Mouse (Mus musculus) B cell, adult 67 days (primary cell): ENCODE data around the gene Cby1. TPM values are rescaled to one million over a fixed set of nuclear protein-coding genes. Genes with fewer than 3 reads are reported as not detected.

ENCODE experiments used
- total RNA-seq, 2 experiments: library from RNA; stranded (reverse); gene quantifications; 4 replicates each; pipeline ENCODE4 v1.2.4; 2023

The Cby1 gene
- 1 to 10 TPM; 6.8 to 8.3 TPM for total RNA-seq

DNA sequence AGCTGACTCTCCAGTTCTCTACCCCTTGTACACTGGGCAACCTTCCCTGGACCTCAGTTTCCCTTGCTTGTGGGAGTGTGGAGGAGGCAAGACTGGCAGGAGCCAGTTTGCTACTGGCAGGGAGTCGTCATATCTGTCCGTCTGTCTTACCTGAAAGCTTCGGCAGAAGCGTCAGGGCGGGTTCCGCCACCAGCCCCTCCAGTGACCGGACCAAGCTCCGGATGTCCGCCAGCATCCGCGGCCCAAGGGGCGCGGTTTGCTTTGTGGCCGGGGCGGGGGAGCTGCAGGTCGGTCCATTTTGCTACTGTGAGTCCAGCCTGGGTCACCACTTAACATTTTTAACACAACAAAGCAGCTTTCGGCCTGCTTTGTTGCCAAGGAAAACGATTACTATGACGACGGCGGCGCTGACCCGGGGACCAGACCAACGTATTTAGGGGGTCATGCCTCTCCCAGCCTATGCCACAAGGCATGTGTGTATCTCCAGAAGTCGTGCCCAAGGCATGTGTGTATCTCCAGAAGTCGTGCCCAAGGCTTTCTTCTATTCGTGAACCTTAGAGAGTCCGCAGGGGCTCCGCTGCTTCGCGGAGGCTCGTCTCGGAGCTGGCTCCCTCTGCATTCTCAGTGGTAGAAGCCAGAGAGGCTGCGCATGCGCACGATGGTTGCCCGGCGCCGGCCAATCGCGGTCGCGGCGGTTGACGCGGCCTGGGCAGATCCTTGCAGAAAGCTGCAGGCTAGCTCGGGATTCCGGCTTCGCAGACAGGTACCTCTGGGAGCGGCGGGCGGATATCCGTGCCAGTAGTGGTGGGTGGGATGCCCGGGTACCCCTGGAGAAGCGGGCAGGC is at the start of gene Cby1, which contains the start of gene Fam227a:
TSS of gene Cby1 (plus strand) at position 669 of the 845 bp plus-strand sequence.
TSS of gene Fam227a (minus strand) at position 426 of the 845 bp plus-strand sequence.

DNA sequence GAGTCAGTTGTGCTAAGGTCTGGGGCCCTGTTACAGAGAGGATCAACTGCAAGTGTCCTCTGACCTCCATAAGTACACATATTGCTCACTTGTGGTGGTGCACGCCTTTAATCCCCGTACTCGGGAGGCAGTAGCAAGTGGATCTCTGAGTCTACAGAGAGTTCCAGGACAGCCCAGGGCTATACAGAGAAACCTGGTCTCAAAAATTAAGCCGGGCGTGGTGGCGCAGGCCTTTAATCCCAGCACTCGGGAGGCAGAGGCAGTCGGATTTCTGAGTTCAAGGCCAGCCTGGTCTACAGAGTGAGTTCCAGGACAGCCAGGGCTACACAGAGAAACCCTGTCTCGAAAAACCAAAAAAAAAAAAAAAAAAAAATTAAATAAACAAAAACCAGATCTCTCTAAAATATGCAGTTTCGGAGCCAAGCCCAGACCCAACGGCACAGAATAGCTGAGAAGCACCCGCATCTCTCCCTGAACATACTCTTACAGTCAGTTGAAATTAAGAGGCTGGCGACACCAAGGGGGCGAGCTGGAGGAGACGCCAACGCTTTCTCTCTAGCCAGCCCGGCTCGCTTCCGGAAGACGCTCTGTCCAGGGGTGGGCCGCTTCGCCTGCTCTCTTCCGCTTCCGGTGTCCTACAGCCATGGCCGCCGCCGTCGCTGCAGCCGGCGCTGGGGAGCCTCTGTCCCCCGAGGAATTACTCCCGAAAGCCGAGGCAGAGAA is 11.4 kb downstream of the Cby1 start, which contains the start of gene Tomm22:
TSS of gene Tomm22 (plus strand) at position 613 of the 723 bp plus-strand sequence.

DNA sequence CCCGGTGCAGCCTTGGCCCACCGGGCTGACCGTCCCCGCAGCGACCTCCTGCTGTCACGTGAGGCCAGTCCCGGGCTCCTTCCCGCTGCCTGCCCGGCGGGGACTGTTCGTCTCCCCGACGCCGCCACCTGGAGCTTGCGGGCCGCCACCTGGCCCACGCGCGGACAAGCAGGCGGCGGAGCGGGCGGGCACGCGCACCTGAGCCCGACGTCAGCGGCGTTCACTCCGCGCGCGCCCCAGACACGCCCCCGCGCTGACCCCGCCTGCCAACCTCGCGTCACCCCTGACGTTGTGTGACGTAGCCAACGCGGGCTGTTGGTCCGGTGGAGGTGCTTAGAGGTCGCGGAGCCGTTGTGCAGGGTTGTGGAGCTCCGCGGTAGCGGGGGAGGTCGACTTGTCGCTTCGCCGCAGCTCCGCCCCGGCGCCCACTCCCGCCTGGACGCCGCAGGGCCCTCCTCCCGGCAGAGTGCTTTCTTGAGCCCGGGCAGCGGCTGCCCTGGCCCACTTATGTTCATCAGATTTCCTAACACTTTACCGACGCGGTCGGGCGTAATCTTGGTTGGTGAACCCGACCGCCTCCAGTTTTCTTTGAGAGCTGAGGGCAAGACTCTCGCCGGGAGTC is 28.8 kb downstream of the Cby1 start, which contains the start of gene Josd1:
TSS of gene Josd1 (minus strand) at position 274 of the 622 bp plus-strand sequence.

DNA sequence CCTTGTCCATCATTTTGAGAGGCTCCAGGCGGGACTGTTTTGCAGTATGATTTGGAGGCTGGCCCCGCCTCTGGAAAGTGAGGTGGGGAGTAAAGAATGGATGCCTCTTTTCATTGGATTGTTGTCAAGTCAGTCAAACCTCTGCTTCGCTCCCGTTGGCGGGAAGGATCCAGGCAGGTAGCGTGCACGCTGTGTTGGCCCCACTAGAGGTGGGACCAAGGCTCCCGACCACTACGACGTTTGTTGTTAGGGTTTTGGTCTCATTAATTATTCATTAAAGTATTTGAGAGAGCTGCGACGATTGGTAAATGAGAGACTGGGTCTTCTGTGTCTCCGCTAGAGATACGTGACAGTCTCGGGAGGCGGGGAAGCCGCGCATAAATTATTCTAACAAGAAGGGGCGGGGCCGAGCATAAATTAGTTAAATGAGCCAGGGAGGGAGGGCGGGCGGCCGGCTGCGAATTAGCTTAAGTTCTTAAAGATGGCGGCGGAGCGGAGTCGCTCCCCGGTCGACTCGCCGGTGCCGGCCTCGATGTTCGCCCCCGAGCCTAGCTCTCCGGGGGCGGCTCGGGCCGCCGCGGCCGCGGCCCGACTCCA is 31.5 kb downstream of the Cby1 start, which contains the start of gene Gtpbp1:
TSS of gene Gtpbp1 (plus strand) at position 420 of the 597 bp plus-strand sequence.

Other genes with a start within 250 kb of the Cby1 start
- gene Csnk1e, start 203.6 kb upstream of the Cby1 start, total RNA-seq, result 10 to 100 TPM; 25.2 to 39.6 TPM
- not detected for gene Kcnj4, start 154.0 kb upstream of the Cby1 start, total RNA-seq
- gene Kdelr3, start 142.8 kb upstream of the Cby1 start, total RNA-seq, result not detected
- 100 to 1,000 TPM; 438 to 445 TPM for gene Ddx17, start 112.5 kb upstream of the Cby1 start, total RNA-seq
- not detected for gene Dmc1, start 54.1 kb upstream of the Cby1 start, total RNA-seq
- 1 to 10 TPM; 3.3 to 3.6 TPM for gene Fam227a, start 243 bp upstream of the Cby1 start, total RNA-seq
- gene Tomm22, start 11.7 kb downstream of the Cby1 start, total RNA-seq, result 100 to 1,000 TPM; 105 to 109 TPM
- gene Josd1, start 28.7 kb downstream of the Cby1 start, total RNA-seq, result 10 to 100 TPM; 23.9 to 33.6 TPM
- 10 to 100 TPM; 69.7 to 81.8 TPM for gene Gtpbp1, start 31.6 kb downstream of the Cby1 start, total RNA-seq
- gene Sun2, start 83.3 kb downstream of the Cby1 start, total RNA-seq, result 100 to 1,000 TPM; 349 to 351 TPM
- 10 to 100 TPM in 1 of 2 experiments, 1 to 10 TPM in 1; 7.8 to 11.4 TPM for gene Dnal4, start 118.7 kb downstream of the Cby1 start, total RNA-seq
- under 1 TPM; 0.15 TPM for gene Nptxr, start 145.6 kb downstream of the Cby1 start, total RNA-seq
- not detected for gene Npcd, start 175.0 kb downstream of the Cby1 start, total RNA-seq
- 10 to 100 TPM; 12.5 to 15.8 TPM for gene Cbx6, start 175.5 kb downstream of the Cby1 start, total RNA-seq
- gene Apobec3, start 232.5 kb downstream of the Cby1 start, total RNA-seq, result 100 to 1,000 TPM; 396 to 482 TPM